Mouse (Mus musculus): ENCODE results near the gene Zhx3.

Zhx3 gene

GRCm38 (mm10) chr2:160725877-160726864 lies 146.6 kb downstream of the Zhx3 start:
- DNase-seq, result no peak

- no peak for DNase-seq
Measured at GRCm38 (mm10) chr2:160724536-160724935, 148.3 kb downstream of the Zhx3 start.

GRCm38 (mm10) chr2:160723613-160724375 lies 149.0 kb downstream of the Zhx3 start:
- DNase-seq, result no peak

GRCm38 (mm10) chr2:160722714-160723113 lies 150.1 kb downstream of the Zhx3 start:
- DNase-seq, result no peak

- DNase-seq, result no peak
Measured at GRCm38 (mm10) chr2:160718811-160719210, 154.0 kb downstream of the Zhx3 start.

- DNase-seq, result no peak
Measured at GRCm38 (mm10) chr2:160717269-160717668, 155.5 kb downstream of the Zhx3 start.

- DNase-seq, result no peak
Measured at GRCm38 (mm10) chr2:160715463-160716030, 157.3 kb downstream of the Zhx3 start.

GRCm38 (mm10) chr2:160707673-160708072 lies 165.1 kb downstream of the Zhx3 start:
- DNase-seq, result no peak

- DNase-seq, result no peak
Measured at GRCm38 (mm10) chr2:160702824-160703223, 170.0 kb downstream of the Zhx3 start.

- no peak for DNase-seq
Measured at GRCm38 (mm10) chr2:160701603-160702002, 171.2 kb downstream of the Zhx3 start.

- DNase-seq, result no peak
Measured at GRCm38 (mm10) chr2:160700271-160700670, 172.5 kb downstream of the Zhx3 start.
